Mouse (Mus musculus): Measurements from ENCODE around the gene Dnajc15. TPM values are rescaled to one million over a fixed set of nuclear protein-coding genes. Genes with fewer than 3 reads are reported as not detected.

Dnajc15 gene
- polyA plus RNA-seq (2014; fragmentation: Nextera tagmentation; extraction: Ambion mirVana), result 99.2 and 111 TPM in 2 replicates

GRCm38 (mm10) chr14:77874304-77875241, at the start of gene Dnajc15:
Dnajc15 (minus strand) TSS chr14:77875125.
- Histone ChIP-seq H3K27me3 (ENCODE audit: control insufficient read depth, insufficient read depth, low read length) (no peaks in the 10 kb centered on the region), H3K9me3 (ENCODE audit: control insufficient read depth, low read length) (no peaks in the 10 kb centered on the region), H3K4me1 (ENCODE audit: control insufficient read depth, insufficient read depth, low read length) (no peaks in the 10 kb centered on the region; the same call in 1 of the 2 replicates), H3K4me2 (peak within 1 kb of the TSS; percentile 69), H3K9ac (ENCODE audit: low read length) (peak within 1 kb of the TSS; percentile 87), H3K36me3 (ENCODE audit: control insufficient read depth, insufficient read depth, low read length) (no peaks in the 10 kb centered on the region), H3K4me3 (ENCODE audit: low read depth, low read length) (peak within 1 kb of the TSS; percentile 84), H3K27ac (ENCODE audit: low read depth, low read length) (no peak within 1 kb of the TSS)
- ATAC-seq (ENCODE audit: low FRiP score) (peak; percentile 91), DNase-seq (ENCODE audit: low spot score, missing footprints) (peak; percentile 98)
- under 1% methylated on average over 44 of the region's 44 CpGs for WGBS

- no peaks in the 10 kb centered on the region for H3K27me3 ChIP-seq (ENCODE audit: control insufficient read depth, insufficient read depth, low read length)
- H3K4me2 ChIP-seq, result no peak overlapping the region
- no peak for ATAC-seq (ENCODE audit: low FRiP score)
- H3K27ac ChIP-seq (ENCODE audit: low read depth, low read length), result no peak overlapping the region
- H3K36me3 ChIP-seq (ENCODE audit: control insufficient read depth, insufficient read depth, low read length), result no peaks in the 10 kb centered on the region
- no peak for DNase-seq (ENCODE audit: low spot score, missing footprints)
- no peak overlapping the region for H3K9ac ChIP-seq (ENCODE audit: low read length)
- H3K4me1 ChIP-seq (ENCODE audit: control insufficient read depth, insufficient read depth, low read length), result peaks cover 4% of the 10 kb centered on the region; the same call in 1 of the 2 replicates
- no peaks in the 10 kb centered on the region for H3K9me3 ChIP-seq (ENCODE audit: control insufficient read depth, low read length)
- 93% methylated on average over 6 of the region's 6 CpGs for WGBS
- H3K4me3 ChIP-seq (ENCODE audit: low read depth, low read length), result no peak overlapping the region
Observed at GRCm38 (mm10) chr14:77923076-77923865, 48.3 kb upstream of the Dnajc15 start.

- 93% methylated on average over 8 of the region's 8 CpGs for WGBS
Observed at GRCm38 (mm10) chr14:77921641-77922040, 46.7 kb upstream of the Dnajc15 start.

GRCm38 (mm10) chr14:77915776-77916175, 40.9 kb upstream of the Dnajc15 start:
- WGBS, result 37% methylated on average over 5 of the region's 5 CpGs
- H3K9ac ChIP-seq (ENCODE audit: low read length), result no peak overlapping the region
- peak; percentile 84 for DNase-seq (ENCODE audit: low spot score, missing footprints)
- no peaks in the 10 kb centered on the region for H3K4me1 ChIP-seq (ENCODE audit: control insufficient read depth, insufficient read depth, low read length)
- no peak for ATAC-seq (ENCODE audit: low FRiP score)
- no peaks in the 10 kb centered on the region for H3K9me3 ChIP-seq (ENCODE audit: control insufficient read depth, low read length)
- no peaks in the 10 kb centered on the region for H3K27me3 ChIP-seq (ENCODE audit: control insufficient read depth, insufficient read depth, low read length)
- H3K27ac ChIP-seq (ENCODE audit: low read depth, low read length), result no peak overlapping the region
- no peak overlapping the region for H3K4me3 ChIP-seq (ENCODE audit: low read depth, low read length)
- H3K36me3 ChIP-seq (ENCODE audit: control insufficient read depth, insufficient read depth, low read length), result no peaks in the 10 kb centered on the region
- no peak overlapping the region for H3K4me2 ChIP-seq

More at GRCm38 (mm10) chr14:77921641-77922040, 46.7 kb upstream of the Dnajc15 start:
- H3K4me1 ChIP-seq (ENCODE audit: control insufficient read depth, insufficient read depth, low read length), result peaks cover 4% of the 10 kb centered on the region; the same call in 1 of the 2 replicates
- no peak overlapping the region for H3K4me3 ChIP-seq (ENCODE audit: low read depth, low read length)
- no peak overlapping the region for H3K9ac ChIP-seq (ENCODE audit: low read length)
- H3K4me2 ChIP-seq, result no peak overlapping the region
- H3K9me3 ChIP-seq (ENCODE audit: control insufficient read depth, low read length), result no peaks in the 10 kb centered on the region
- no peaks in the 10 kb centered on the region for H3K27me3 ChIP-seq (ENCODE audit: control insufficient read depth, insufficient read depth, low read length)
- H3K27ac ChIP-seq (ENCODE audit: low read depth, low read length), result no peak overlapping the region
- no peaks in the 10 kb centered on the region for H3K36me3 ChIP-seq (ENCODE audit: control insufficient read depth, insufficient read depth, low read length)
- DNase-seq (ENCODE audit: low spot score, missing footprints) (no peak), ATAC-seq (ENCODE audit: low FRiP score) (no peak)

- ATAC-seq (ENCODE audit: low FRiP score), result no peak
- H3K27ac ChIP-seq (ENCODE audit: low read depth, low read length), result no peak overlapping the region
- 88% methylated on average over 5 of the region's 5 CpGs for WGBS
Observed at GRCm38 (mm10) chr14:77906586-77906985, 31.7 kb upstream of the Dnajc15 start.

GRCm38 (mm10) chr14:77905466-77905865, 30.5 kb upstream of the Dnajc15 start:
- no peaks in the 10 kb centered on the region for H3K9me3 ChIP-seq (ENCODE audit: control insufficient read depth, low read length)
- H3K9ac ChIP-seq (ENCODE audit: low read length), result no peak overlapping the region
- H3K27ac ChIP-seq (ENCODE audit: low read depth, low read length), result no peak overlapping the region
- DNase-seq (ENCODE audit: low spot score, missing footprints) (peak; percentile 59), ATAC-seq (ENCODE audit: low FRiP score) (no peak)
- no peaks in the 10 kb centered on the region for H3K36me3 ChIP-seq (ENCODE audit: control insufficient read depth, insufficient read depth, low read length)
- 79% methylated on average over 5 of the region's 5 CpGs for WGBS
- H3K27me3 ChIP-seq (ENCODE audit: control insufficient read depth, insufficient read depth, low read length), result no peaks in the 10 kb centered on the region
- no peak overlapping the region for H3K4me3 ChIP-seq (ENCODE audit: low read depth, low read length)
- no peak overlapping the region for H3K4me2 ChIP-seq
- no peaks in the 10 kb centered on the region for H3K4me1 ChIP-seq (ENCODE audit: control insufficient read depth, insufficient read depth, low read length)

More at GRCm38 (mm10) chr14:77906586-77906985, 31.7 kb upstream of the Dnajc15 start:
- Histone ChIP-seq H3K9ac (ENCODE audit: low read length) (no peak overlapping the region), H3K9me3 (ENCODE audit: control insufficient read depth, low read length) (no peaks in the 10 kb centered on the region), H3K27me3 (ENCODE audit: control insufficient read depth, insufficient read depth, low read length) (no peaks in the 10 kb centered on the region), H3K4me3 (ENCODE audit: low read depth, low read length) (no peak overlapping the region), H3K4me1 (ENCODE audit: control insufficient read depth, insufficient read depth, low read length) (no peaks in the 10 kb centered on the region), H3K36me3 (ENCODE audit: control insufficient read depth, insufficient read depth, low read length) (no peaks in the 10 kb centered on the region), H3K4me2 (no peak overlapping the region)
- peak; percentile 66 for DNase-seq (ENCODE audit: low spot score, missing footprints)

- Histone ChIP-seq H3K27ac (ENCODE audit: low read depth, low read length) (no peak within 1 kb of the TSS), H3K4me3 (ENCODE audit: low read depth, low read length) (no peak within 1 kb of the TSS), H3K36me3 (ENCODE audit: control insufficient read depth, insufficient read depth, low read length) (no peaks in the 10 kb centered on the region), H3K9ac (ENCODE audit: low read length) (no peak within 1 kb of the TSS), H3K4me1 (ENCODE audit: control insufficient read depth, insufficient read depth, low read length) (no peaks in the 10 kb centered on the region), H3K9me3 (ENCODE audit: control insufficient read depth, low read length) (no peaks in the 10 kb centered on the region), H3K4me2 (no peak within 1 kb of the TSS), H3K27me3 (ENCODE audit: control insufficient read depth, insufficient read depth, low read length) (no peaks in the 10 kb centered on the region)
- WGBS, result 67% methylated on average over 15 of the region's 15 CpGs
- no peak for ATAC-seq (ENCODE audit: low FRiP score)
- DNase-seq (ENCODE audit: low spot score, missing footprints), result peak; percentile 69
Observed at GRCm38 (mm10) chr14:77904171-77904762, 29.3 kb upstream of the Dnajc15 start, which contains the start of gene Epsti1. Epsti1 (plus strand) TSS chr14:77904239.

GRCm38 (mm10) chr14:77902541-77902940, 27.6 kb upstream of the Dnajc15 start:
- DNase-seq (ENCODE audit: low spot score, missing footprints), result peak; percentile 77
- Histone ChIP-seq H3K36me3 (ENCODE audit: control insufficient read depth, insufficient read depth, low read length) (no peaks in the 10 kb centered on the region), H3K4me1 (ENCODE audit: control insufficient read depth, insufficient read depth, low read length) (no peaks in the 10 kb centered on the region), H3K9me3 (ENCODE audit: control insufficient read depth, low read length) (no peaks in the 10 kb centered on the region), H3K27me3 (ENCODE audit: control insufficient read depth, insufficient read depth, low read length) (no peaks in the 10 kb centered on the region), H3K27ac (ENCODE audit: low read depth, low read length) (no peak overlapping the region), H3K9ac (ENCODE audit: low read length) (no peak overlapping the region), H3K4me3 (ENCODE audit: low read depth, low read length) (no peak overlapping the region), H3K4me2 (no peak overlapping the region)
- ATAC-seq (ENCODE audit: low FRiP score), result no peak
- 86% methylated on average over 3 of the region's 3 CpGs for WGBS
